Mouse (Mus musculus) bone marrow, adult 2 months (tissue): ENCODE data around the gene Nt5c2. TPM values are rescaled to one million over a fixed set of nuclear protein-coding genes. Genes with fewer than 3 reads are reported as not detected.

Experiments used
- H3K27ac ChIP-seq: fragments of 200-500 bp; 2 replicates; pipeline ENCODE4 v1.5.1; 2012; ENCODE audit warnings: low read depth, mild to moderate bottlenecking, control low read depth, inconsistent platforms, low read length; ENCODE audit not compliant: control insufficient read depth, poor library complexity, insufficient read depth
- H3K4me1 ChIP-seq: fragments of 200-500 bp; 2 replicates; pipeline ENCODE4 v1.6.1; 2011; ENCODE audit warnings: low read length; ENCODE audit not compliant: control insufficient read depth, insufficient read depth
- H3K4me3 ChIP-seq: fragments of 200-500 bp; replicated peaks from 2 replicates; pipeline ENCODE3; 2011; ENCODE audit warnings: mild to moderate bottlenecking, low read depth, low read length, control low read depth; ENCODE audit not compliant: control insufficient read depth
- CTCF ChIP-seq: fragments of 200-500 bp; IDR thresholded peaks from 2 replicates; pipeline ENCODE4 v1.5.1; 2011; ENCODE audit warnings: low read length, control low read depth; ENCODE audit not compliant: control insufficient read depth, insufficient read depth
- POLR2A ChIP-seq: fragments of 200-500 bp; IDR thresholded peaks from 2 replicates; pipeline ENCODE4 v1.6.1; 2011; ENCODE audit warnings: low read depth, mild to moderate bottlenecking, control low read depth, low read length, borderline replicate concordance; ENCODE audit not compliant: control insufficient read depth
- WGBS: fragments of 180-500 bp; shearing (Covaris S2); methylation state at CpG from one replicate; pipeline ENCODE4 v1.1.7; 2018; 5-methylcytosine and 5-hydroxymethylcytosine counted together
- polyA plus RNA-seq: library from polyadenylated mRNA; stranded (reverse); fragments of >200 nt; gene quantifications from 2 replicates; pipeline ENCODE4 v1.2.4, GENCODE M21; 2011; ENCODE audit warnings: low replicate concordance; ENCODE audit not compliant: missing spikeins, insufficient read depth, insufficient read length

Nt5c2 gene
- polyA plus RNA-seq, 1 experiment, result 39.2 TPM

DNA sequence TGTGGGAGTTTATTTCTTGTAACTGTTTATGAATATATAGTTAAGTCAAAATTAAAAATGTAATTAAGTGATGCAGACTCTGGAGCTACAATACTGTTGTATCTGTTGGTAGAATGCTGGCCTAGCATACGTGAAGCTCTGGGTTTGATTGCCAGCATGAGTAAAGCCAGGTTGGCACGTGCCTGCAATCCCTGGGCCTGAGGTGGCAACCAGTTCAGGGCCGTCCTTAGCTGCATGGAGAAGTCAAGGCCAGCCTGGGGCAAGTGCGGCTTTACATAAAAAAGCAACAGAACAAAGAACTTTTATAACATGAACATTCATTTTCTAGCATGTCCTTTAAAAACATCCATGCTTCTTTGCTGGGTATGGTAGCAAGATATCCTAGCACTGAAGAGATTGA lies 173.9 kb downstream of the Nt5c2 start:
- H3K4me3 ChIP-seq, result no peak overlapping the region
- H3K27ac ChIP-seq, result no peak overlapping the region
- WGBS, result 92% methylated on average over 4 of the region's 4 CpGs
- no peak for TF ChIP-seq CTCF
- TF ChIP-seq POLR2A, result no peak
- H3K4me1 ChIP-seq, result no peaks in the 10 kb centered on the region; the same call in none of the 2 replicates

DNA sequence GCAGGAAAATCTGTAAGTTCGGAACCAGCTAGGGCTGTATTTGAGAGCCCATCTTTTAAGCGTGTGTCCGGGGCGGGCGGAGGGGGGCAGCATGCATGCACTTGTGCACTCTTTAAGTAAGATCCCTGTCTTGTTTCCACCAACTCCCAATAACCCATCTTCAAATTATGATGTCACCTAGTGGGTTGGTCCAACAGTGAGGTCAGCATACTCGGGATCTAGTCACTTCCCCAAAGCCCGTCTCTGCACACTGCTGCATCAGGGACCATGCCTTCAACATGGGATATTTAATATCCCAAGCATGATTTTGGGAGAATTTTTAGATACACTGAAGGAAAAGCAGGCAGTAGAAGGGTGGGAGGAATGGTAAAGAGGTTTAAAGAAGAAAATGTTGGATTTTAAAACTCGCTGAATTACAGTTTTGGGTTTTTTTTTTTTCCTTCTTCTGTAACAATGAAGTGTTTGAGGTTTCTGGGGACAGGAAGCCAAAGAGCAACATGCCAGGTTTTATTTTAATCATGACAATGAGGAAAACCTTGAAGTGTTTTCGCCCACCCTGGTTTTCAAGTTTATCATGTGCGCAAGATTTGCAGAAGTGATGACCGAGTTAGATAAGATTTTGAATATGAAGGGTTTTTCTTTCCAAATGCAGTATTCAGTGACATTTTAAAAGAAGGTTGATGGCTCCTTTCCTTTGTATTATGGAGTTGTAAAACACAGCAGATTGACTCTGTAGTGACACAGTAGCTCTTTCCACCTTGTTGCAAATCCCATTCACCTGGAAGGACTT lies 177.5 kb downstream of the Nt5c2 start:
- Histone ChIP-seq H3K27ac (no peak overlapping the region), H3K4me3 (no peak overlapping the region)
- 40% methylated on average over 11 of the region's 11 CpGs for WGBS

DNA sequence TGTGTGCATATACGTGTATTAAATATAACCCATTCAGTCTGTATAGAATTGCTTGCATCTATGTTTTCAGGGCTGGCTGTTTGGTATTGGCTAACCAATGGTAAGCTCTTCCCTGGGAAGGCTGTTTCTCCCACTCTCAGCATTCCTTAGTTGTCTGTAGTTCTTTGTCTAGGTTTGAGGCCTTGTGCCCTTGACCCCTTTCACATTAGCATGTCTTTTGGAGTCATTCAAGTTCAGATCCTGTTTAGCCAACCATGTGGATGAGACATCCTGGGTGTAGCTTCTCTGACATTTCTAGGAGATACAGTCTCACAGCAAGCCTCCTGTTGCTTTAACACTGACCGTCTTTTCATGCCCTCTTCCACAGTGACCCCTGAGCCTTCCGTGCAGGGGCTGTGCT lies 178.9 kb downstream of the Nt5c2 start:
- Histone ChIP-seq H3K4me1 (no peaks in the 10 kb centered on the region), H3K4me3 (no peak overlapping the region), H3K27ac (no peak overlapping the region)
- WGBS, result 91% methylated on average over 3 of the region's 3 CpGs
- TF ChIP-seq POLR2A, result no peak
- TF ChIP-seq CTCF, result no peak

More for the DNA sequence above, 177.5 kb downstream of the Nt5c2 start:
- no peaks in the 10 kb centered on the region for H3K4me1 ChIP-seq
- TF ChIP-seq POLR2A, result no peak
- no peak for TF ChIP-seq CTCF

DNA sequence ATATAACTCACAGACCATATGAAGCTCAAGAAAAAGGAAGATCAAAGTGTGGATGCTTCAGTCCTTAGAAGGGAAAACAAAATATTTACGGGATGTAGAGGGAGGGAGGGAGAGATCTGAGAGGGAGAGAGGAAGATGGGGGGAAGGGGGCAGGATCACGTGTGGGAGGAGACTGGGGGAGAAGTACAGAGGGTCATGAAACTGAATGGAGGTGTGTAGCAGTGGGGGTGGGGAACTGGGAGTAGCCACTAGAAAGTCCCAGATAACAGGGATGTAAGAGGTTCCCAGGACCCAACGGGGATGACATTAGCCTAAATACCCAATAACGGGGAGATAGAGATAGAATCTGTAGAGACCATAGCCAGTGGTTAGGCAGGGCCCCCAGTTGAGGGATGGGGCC lies 179.6 kb downstream of the Nt5c2 start:
- no peaks in the 10 kb centered on the region for H3K4me1 ChIP-seq
- no peak overlapping the region for H3K27ac ChIP-seq
- WGBS, result 78% methylated on average over 4 of the region's 4 CpGs
- no peak for TF ChIP-seq POLR2A
- no peak for TF ChIP-seq CTCF
- H3K4me3 ChIP-seq, result no peak overlapping the region

DNA sequence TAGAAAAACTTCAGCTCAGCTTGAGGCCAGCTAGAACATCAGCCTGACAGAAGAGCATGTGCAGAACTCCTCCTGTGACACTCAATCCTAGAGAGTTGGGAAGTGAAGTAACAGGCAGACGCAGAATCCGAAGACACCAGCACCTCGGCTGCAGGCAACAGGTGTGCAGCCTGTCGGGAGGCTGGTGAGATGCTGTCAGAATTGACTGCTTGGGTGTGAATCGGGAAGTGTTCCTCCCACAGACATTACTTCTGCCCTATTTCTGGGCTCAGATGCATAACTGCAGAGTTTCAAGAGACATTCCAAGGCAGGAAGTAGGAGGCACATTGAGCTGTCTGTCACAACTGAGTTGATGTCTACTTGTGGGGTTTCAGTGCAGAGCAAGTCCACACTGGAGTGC lies 180.7 kb downstream of the Nt5c2 start:
- 96% methylated on average over 5 of the region's 5 CpGs for WGBS
- no peak overlapping the region for H3K27ac ChIP-seq
- no peak for TF ChIP-seq POLR2A
- no peak for TF ChIP-seq CTCF
- H3K4me1 ChIP-seq, result no peaks in the 10 kb centered on the region
- no peak overlapping the region for H3K4me3 ChIP-seq

Other genes with a start within 250 kb of the Nt5c2 start
- not detected in 2 replicates for gene Ina, start 455 bp downstream of the Nt5c2 start, polyA plus RNA-seq
- 5.0 and 7.0 TPM in 2 replicates for gene Pcgf6, start 35.8 kb upstream of the Nt5c2 start, polyA plus RNA-seq
- 6.9 and 8.2 TPM in 2 replicates for gene Taf5, start 52.6 kb upstream of the Nt5c2 start, polyA plus RNA-seq
- gene Usmg5, start 75.5 kb upstream of the Nt5c2 start, polyA plus RNA-seq, result 225 and 341 TPM in 2 replicates
- gene Pdcd11, start 75.6 kb upstream of the Nt5c2 start, polyA plus RNA-seq, result 13.1 and 17.6 TPM in 2 replicates
- gene Calhm2, start 123.1 kb upstream of the Nt5c2 start, polyA plus RNA-seq, result 5.1 and 8.4 TPM in 2 replicates
- gene Calhm1, start 129.1 kb upstream of the Nt5c2 start, polyA plus RNA-seq, result not detected in 2 replicates
- gene Calhm3, start 142.6 kb upstream of the Nt5c2 start, polyA plus RNA-seq, result not detected in 2 replicates
- 2.9 and 4.6 TPM in 2 replicates for gene Neurl1a, start 163.7 kb upstream of the Nt5c2 start, polyA plus RNA-seq